Mouse (Mus musculus): Measurements from ENCODE around the gene Ankrd23. TPM values are rescaled to one million over a fixed set of nuclear protein-coding genes. Genes with fewer than 3 reads are reported as not detected.

The Ankrd23 gene
- polyA plus RNA-seq, 1 experiment: 5.5 TPM

DNA sequence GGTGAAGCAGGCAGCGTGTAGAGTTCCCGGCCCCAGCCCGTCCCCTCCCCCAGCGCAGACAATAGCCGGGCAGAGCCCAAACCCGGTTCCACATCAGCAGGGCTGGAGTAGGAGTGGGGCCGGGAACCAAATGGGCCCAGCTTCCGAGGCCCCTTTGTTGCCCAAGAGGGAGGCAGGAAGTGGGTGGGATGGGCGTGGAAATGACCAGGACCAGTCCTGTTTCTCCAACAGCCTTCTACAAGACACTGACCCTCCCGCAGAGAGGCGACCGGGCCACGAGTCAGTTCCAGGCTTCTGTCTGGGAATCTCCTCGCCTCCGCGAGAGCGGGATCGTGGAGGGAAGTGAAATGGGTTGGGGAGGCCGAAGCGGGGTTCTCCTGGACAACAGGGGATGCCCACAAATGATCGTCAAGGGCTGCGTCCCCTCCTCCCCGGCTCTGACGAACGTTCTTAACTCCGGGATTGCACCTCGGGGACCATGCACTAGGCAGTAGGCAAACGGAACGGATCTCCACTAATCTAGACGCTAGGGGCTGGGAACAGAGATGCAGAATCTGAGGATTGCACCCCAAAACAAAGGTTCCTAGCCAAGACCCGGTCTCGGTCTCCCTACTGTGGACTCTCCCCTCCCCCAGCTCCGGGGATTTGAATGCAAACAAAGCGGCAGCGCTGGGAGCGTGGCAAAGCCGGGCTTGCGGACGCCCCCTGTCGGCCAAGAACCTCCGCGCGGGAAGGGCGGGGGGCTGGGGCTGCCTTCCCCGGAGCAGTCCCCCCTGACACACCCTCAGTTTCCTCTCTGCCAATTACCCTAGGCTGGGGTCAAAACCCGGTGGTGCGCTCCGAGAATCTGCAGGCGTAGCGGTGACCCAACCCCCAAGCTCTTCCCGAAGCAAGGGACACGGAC is 20.1 kb upstream of the Ankrd23 start:
- Histone ChIP-seq H3K4me1 (ENCODE audit: control insufficient read depth, insufficient read depth, low read length) (peaks cover 24% of the 10 kb centered on the region), H3K4me3 (ENCODE audit: insufficient read depth, low read length) (peak overlapping the region; percentile 78), H3K27ac (ENCODE audit: insufficient read depth, low read depth, low read length) (peak overlapping the region; percentile 80)
- peak; percentile 18; the same call in 1 of the 2 replicates for TF ChIP-seq POLR2A (IDR thresholded peaks at IDR 0.05; ENCODE audit: borderline replicate concordance, low read depth, low read length)
- TF ChIP-seq CTCF (IDR thresholded peaks at IDR 0.05; ENCODE audit: low read depth, low read length): peak; percentile 87

GRCm38 (mm10) chr1:36555798-36556395 is 19.2 kb upstream of the Ankrd23 start:
- Histone ChIP-seq H3K27ac (ENCODE audit: insufficient read depth, low read depth, low read length) (peak overlapping the region; percentile 80), H3K4me3 (ENCODE audit: insufficient read depth, low read length) (peak overlapping the region; percentile 78), H3K4me1 (ENCODE audit: control insufficient read depth, insufficient read depth, low read length) (peaks cover 24% of the 10 kb centered on the region)
- TF ChIP-seq CTCF (IDR thresholded peaks at IDR 0.05; ENCODE audit: low read depth, low read length): no peak
- TF ChIP-seq POLR2A (IDR thresholded peaks at IDR 0.05; ENCODE audit: borderline replicate concordance, low read depth, low read length): no peak

- Histone ChIP-seq H3K4me3 (ENCODE audit: insufficient read depth, low read length) (peak overlapping the region; percentile 12; the same call in 1 of the 2 replicates), H3K4me1 (ENCODE audit: control insufficient read depth, insufficient read depth, low read length) (peaks cover 24% of the 10 kb centered on the region), H3K27ac (ENCODE audit: insufficient read depth, low read depth, low read length) (0 out of 2 replicates have a peak overlapping the region, but pooled peaks have one; percentile 18)
- TF ChIP-seq CTCF (IDR thresholded peaks at IDR 0.05; ENCODE audit: low read depth, low read length): no peak
- no peak for TF ChIP-seq POLR2A (IDR thresholded peaks at IDR 0.05; ENCODE audit: borderline replicate concordance, low read depth, low read length)
Observed at GRCm38 (mm10) chr1:36554633-36555399, 18.1 kb upstream of the Ankrd23 start.

GRCm38 (mm10) chr1:36552506-36552905 is 15.8 kb upstream of the Ankrd23 start:
- peaks cover 21% of the 10 kb centered on the region for H3K4me1 ChIP-seq (ENCODE audit: control insufficient read depth, insufficient read depth, low read length)
- no peak overlapping the region for H3K27ac ChIP-seq (ENCODE audit: insufficient read depth, low read depth, low read length)
- H3K4me3 ChIP-seq (ENCODE audit: insufficient read depth, low read length): no peak overlapping the region
- TF ChIP-seq CTCF (IDR thresholded peaks at IDR 0.05; ENCODE audit: low read depth, low read length) (no peak), POLR2A (IDR thresholded peaks at IDR 0.05; ENCODE audit: borderline replicate concordance, low read depth, low read length) (no peak)

GRCm38 (mm10) chr1:36551904-36552303 is 15.2 kb upstream of the Ankrd23 start:
- Histone ChIP-seq H3K27ac (ENCODE audit: insufficient read depth, low read depth, low read length) (no peak overlapping the region), H3K4me3 (ENCODE audit: insufficient read depth, low read length) (no peak overlapping the region), H3K4me1 (ENCODE audit: control insufficient read depth, insufficient read depth, low read length) (peaks cover 21% of the 10 kb centered on the region)
- TF ChIP-seq CTCF (IDR thresholded peaks at IDR 0.05; ENCODE audit: low read depth, low read length) (no peak), POLR2A (IDR thresholded peaks at IDR 0.05; ENCODE audit: borderline replicate concordance, low read depth, low read length) (no peak)

GRCm38 (mm10) chr1:36550075-36550863 is 13.6 kb upstream of the Ankrd23 start:
- TF ChIP-seq CTCF (IDR thresholded peaks at IDR 0.05; ENCODE audit: low read depth, low read length): no peak
- TF ChIP-seq POLR2A (IDR thresholded peaks at IDR 0.05; ENCODE audit: borderline replicate concordance, low read depth, low read length): no peak
- Histone ChIP-seq H3K4me1 (ENCODE audit: control insufficient read depth, insufficient read depth, low read length) (peaks cover 14% of the 10 kb centered on the region), H3K27ac (ENCODE audit: insufficient read depth, low read depth, low read length) (no peak overlapping the region), H3K4me3 (ENCODE audit: insufficient read depth, low read length) (no peak overlapping the region)

GRCm38 (mm10) chr1:36549491-36549890 is 12.8 kb upstream of the Ankrd23 start:
- TF ChIP-seq POLR2A (IDR thresholded peaks at IDR 0.05; ENCODE audit: borderline replicate concordance, low read depth, low read length) (no peak), CTCF (IDR thresholded peaks at IDR 0.05; ENCODE audit: low read depth, low read length) (no peak)

DNA sequence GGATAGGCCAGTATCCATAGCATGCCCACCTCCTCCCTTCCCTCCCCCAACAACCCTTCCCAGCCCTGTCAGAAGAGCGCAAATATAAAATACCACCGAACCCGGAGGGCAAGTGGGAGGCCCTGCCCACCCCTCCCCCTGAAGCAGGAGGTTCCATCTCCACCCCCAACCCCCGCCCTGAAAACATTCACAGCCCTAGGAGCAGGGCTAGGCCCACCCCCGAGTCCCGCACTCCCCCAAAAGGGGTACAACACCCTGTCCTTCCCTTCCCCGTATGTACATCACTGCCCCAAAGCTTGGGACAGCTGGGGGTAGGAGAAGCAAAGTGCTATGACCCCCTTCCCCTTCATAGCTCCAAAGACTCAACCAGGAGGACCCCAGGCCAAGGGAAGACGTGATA is 12.1 kb upstream of the Ankrd23 start:
- TF ChIP-seq CTCF (IDR thresholded peaks at IDR 0.05; ENCODE audit: low read depth, low read length) (no peak), POLR2A (IDR thresholded peaks at IDR 0.05; ENCODE audit: borderline replicate concordance, low read depth, low read length) (no peak)
- peaks cover 3% of the 10 kb centered on the region; the same call in 1 of the 2 replicates for H3K4me1 ChIP-seq (ENCODE audit: control insufficient read depth, insufficient read depth, low read length)
- no peak overlapping the region for H3K4me3 ChIP-seq (ENCODE audit: insufficient read depth, low read length)
- H3K27ac ChIP-seq (ENCODE audit: insufficient read depth, low read depth, low read length): no peak overlapping the region

More at GRCm38 (mm10) chr1:36549491-36549890, 12.8 kb upstream of the Ankrd23 start:
- H3K4me1 ChIP-seq (ENCODE audit: control insufficient read depth, insufficient read depth, low read length): peaks cover 6% of the 10 kb centered on the region
- H3K27ac ChIP-seq (ENCODE audit: insufficient read depth, low read depth, low read length): no peak overlapping the region
- no peak overlapping the region for H3K4me3 ChIP-seq (ENCODE audit: insufficient read depth, low read length)
